Mouse (Mus musculus): ENCODE results near the gene Lhfpl2. TPM values are rescaled to one million over a fixed set of nuclear protein-coding genes. Genes with fewer than 3 reads are reported as not detected.

The Lhfpl2 gene
- total RNA-seq, 2 experiments from 2014 or later: 30.3 to 30.4 TPM

- no peak for DNase-seq
Observed at GRCm38 (mm10) chr13:94140446-94140845, 82.8 kb downstream of the Lhfpl2 start.

- no peak for DNase-seq
Observed at GRCm38 (mm10) chr13:94143063-94143652, 85.6 kb downstream of the Lhfpl2 start.

- no peak for DNase-seq
Observed at GRCm38 (mm10) chr13:94144451-94144850, 86.9 kb downstream of the Lhfpl2 start.

GRCm38 (mm10) chr13:94147257-94147656 is 89.7 kb downstream of the Lhfpl2 start:
- peak in 1 of 2 experiments; percentile 51 for DNase-seq

- DNase-seq: no peak
Observed at GRCm38 (mm10) chr13:94149006-94149405, 91.4 kb downstream of the Lhfpl2 start.

- DNase-seq: peak; percentile 32 to 41
Observed at GRCm38 (mm10) chr13:94149781-94150180, 92.2 kb downstream of the Lhfpl2 start.

- DNase-seq: no peak
Observed at GRCm38 (mm10) chr13:94151308-94151707, 93.7 kb downstream of the Lhfpl2 start.

GRCm38 (mm10) chr13:94152836-94153235 is 95.2 kb downstream of the Lhfpl2 start:
- DNase-seq: no peak

- DNase-seq: no peak
Observed at GRCm38 (mm10) chr13:94153658-94154057, 96.1 kb downstream of the Lhfpl2 start.

- DNase-seq: no peak
Observed at GRCm38 (mm10) chr13:94154512-94155296, 97.1 kb downstream of the Lhfpl2 start.

- no peak for DNase-seq
Observed at GRCm38 (mm10) chr13:94155657-94156429, 98.2 kb downstream of the Lhfpl2 start.

- no peak for DNase-seq
Observed at GRCm38 (mm10) chr13:94158864-94159477, 101.4 kb downstream of the Lhfpl2 start.

GRCm38 (mm10) chr13:94159478-94160220 is 102.1 kb downstream of the Lhfpl2 start:
- no peak for DNase-seq

- peak in 1 of 2 experiments; percentile 0 for DNase-seq
Observed at GRCm38 (mm10) chr13:94164501-94164900, 106.9 kb downstream of the Lhfpl2 start.

GRCm38 (mm10) chr13:94168319-94168718 is 110.7 kb downstream of the Lhfpl2 start:
- DNase-seq: no peak

GRCm38 (mm10) chr13:94169325-94169916 is 111.8 kb downstream of the Lhfpl2 start:
- DNase-seq: no peak

GRCm38 (mm10) chr13:94171612-94172011 is 114.0 kb downstream of the Lhfpl2 start:
- DNase-seq: no peak

- DNase-seq: no peak
Observed at GRCm38 (mm10) chr13:94172533-94173310, 115.1 kb downstream of the Lhfpl2 start.

- DNase-seq: peak; percentile 44 to 45
Observed at GRCm38 (mm10) chr13:94173633-94174576, 116.3 kb downstream of the Lhfpl2 start.
